20 mouse cellular contexts compared by ENCODE assay signal in the genomic region with DNA sequence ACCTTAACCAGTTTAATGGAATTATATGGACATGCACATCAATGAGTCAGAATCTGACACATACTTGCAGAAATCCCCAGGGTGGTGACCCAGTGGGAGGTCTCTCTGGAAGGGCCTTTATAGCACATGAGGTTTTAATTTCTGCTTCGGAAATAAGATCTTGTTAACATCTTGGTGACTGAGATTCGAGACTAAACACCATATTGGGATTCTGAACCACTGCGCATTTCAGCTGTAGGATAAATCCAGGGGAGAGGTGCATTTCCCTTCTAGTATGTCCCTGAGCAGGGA. TPM values are rescaled to one million over a fixed set of nuclear protein-coding genes. Genes with fewer than 3 reads are reported as not detected.
A peak's percentile ranks its signal among the peaks of the same experiment; 100 is the strongest.
DNase-seq lines count a peak whose midpoint lies in the region; ATAC-seq and TF ChIP-seq lines count a peak whose summit lies in the region.
"Had no signal": no experiment of that assay in that cellular context is flagged by ENCODE, and none has a peak within 500 bp of the region (broad histone marks: within the 10 kb centered on the region; RNA-seq: fewer than 3 reads in every experiment).

No protein-coding gene starts in this region.

- DNase-seq in heart, embryonic 10.5 days (ENCODE audit: low spot score): no peak
- DNase-seq in MN1 (ENCODE audit: low spot score): peak; percentile 37
- DNase-seq in limb, embryonic 14.5 days (ENCODE audit: low spot score): peak; percentile 52
- DNase-seq in adrenal gland, postnatal 14 days: no peak
- DNase-seq in cerebellum, adult 9-11 months: no peak
- DNase-seq: B cell, adult 2 months; cerebellum, postnatal 25 days; heart, postnatal 10 days; lung, adult 18-20 months; thymus, postnatal 4 days had no signal

- H3K9me3 ChIP-seq in heart, embryonic 13.5 days: no peaks in the 10 kb centered on the region
- H3K9me3 ChIP-seq in heart, embryonic 10.5 days: no peaks in the 10 kb centered on the region
- no peaks in the 10 kb centered on the region for H3K9me3 ChIP-seq in embryonic facial prominence, embryonic 12.5 days
- H3K9me3 ChIP-seq in limb, embryonic 14.5 days (ENCODE audit: control insufficient read depth, low read length): no peaks in the 10 kb centered on the region
- H3K9me3 ChIP-seq: forebrain, embryonic 13.5 days; hindbrain, embryonic 15.5 days; midbrain, embryonic 10.5 days; neural tube, embryonic 15.5 days had no signal

- H3K27ac ChIP-seq in heart, embryonic 13.5 days (replicated peaks): no peak overlapping the region
- no peak overlapping the region for H3K27ac ChIP-seq in heart, embryonic 10.5 days
- H3K27ac ChIP-seq in embryonic facial prominence, embryonic 12.5 days: no peak overlapping the region
- no peak overlapping the region for H3K27ac ChIP-seq in limb, embryonic 14.5 days (replicated peaks; ENCODE audit: low read depth, low read length)
- H3K27ac ChIP-seq: forebrain, embryonic 13.5 days; hindbrain, embryonic 15.5 days; kidney, postnatal 0 days; midbrain, embryonic 10.5 days; neural tube, embryonic 15.5 days had no signal

- WGBS in heart, embryonic 13.5 days: 83% methylated on average over 3 of the region's 3 CpGs
- WGBS in heart, embryonic 10.5 days: 87% methylated on average over 3 of the region's 3 CpGs
- 27% methylated on average over 3 of the region's 3 CpGs for WGBS in embryonic facial prominence, embryonic 12.5 days
- 31% methylated on average over 3 of the region's 3 CpGs for WGBS in limb, embryonic 14.5 days

- H3K27me3 ChIP-seq in heart, embryonic 13.5 days (replicated peaks): no peaks in the 10 kb centered on the region
- H3K27me3 ChIP-seq in heart, embryonic 10.5 days (ENCODE audit: insufficient read depth, poor library complexity, severe bottlenecking): no peaks in the 10 kb centered on the region
- no peaks in the 10 kb centered on the region; the same call in 1 of the 2 replicates for H3K27me3 ChIP-seq in embryonic facial prominence, embryonic 12.5 days
- H3K27me3 ChIP-seq in limb, embryonic 14.5 days (ENCODE audit: control insufficient read depth, insufficient read depth, low read length): no peaks in the 10 kb centered on the region
- H3K27me3 ChIP-seq: forebrain, embryonic 13.5 days; hindbrain, embryonic 15.5 days; neural tube, embryonic 15.5 days had no signal

- H3K4me1 ChIP-seq in heart, embryonic 13.5 days: peaks cover 5% of the 10 kb centered on the region
- H3K4me1 ChIP-seq in heart, embryonic 10.5 days: peaks cover 7% of the 10 kb centered on the region; the same call in 1 of the 2 replicates
- H3K4me1 ChIP-seq in embryonic facial prominence, embryonic 12.5 days: no peaks in the 10 kb centered on the region
- H3K4me1 ChIP-seq in limb, embryonic 14.5 days (ENCODE audit: control insufficient read depth, insufficient read depth, low read length): peaks cover 8% of the 10 kb centered on the region
- H3K4me1 ChIP-seq: forebrain, embryonic 13.5 days; hindbrain, embryonic 15.5 days; midbrain, embryonic 10.5 days; neural tube, embryonic 15.5 days had no signal

- H3K4me2 ChIP-seq in heart, embryonic 13.5 days: peak overlapping the region; percentile 63
- no peak overlapping the region for H3K4me2 ChIP-seq in embryonic facial prominence, embryonic 12.5 days (replicated peaks)
- no peak overlapping the region for H3K4me2 ChIP-seq in limb, embryonic 14.5 days (replicated peaks; ENCODE audit: low read depth, low read length, severe bottlenecking)
- H3K4me2 ChIP-seq: forebrain, embryonic 13.5 days; hindbrain, embryonic 15.5 days; neural tube, embryonic 15.5 days had no signal

- H3K9ac ChIP-seq in heart, embryonic 13.5 days: no peak overlapping the region
- H3K9ac ChIP-seq in embryonic facial prominence, embryonic 12.5 days: no peak overlapping the region
- no peak overlapping the region for H3K9ac ChIP-seq in limb, embryonic 14.5 days (ENCODE audit: low read depth, low read length, severe bottlenecking)
- H3K9ac ChIP-seq: forebrain, embryonic 13.5 days; hindbrain, embryonic 15.5 days; neural tube, embryonic 15.5 days had no signal

- peaks cover 48% of the 10 kb centered on the region for H3K36me3 ChIP-seq in heart, embryonic 13.5 days
- H3K36me3 ChIP-seq in heart, embryonic 10.5 days: peaks cover 20% of the 10 kb centered on the region; the same call in 1 of the 2 replicates
- no peaks in the 10 kb centered on the region for H3K36me3 ChIP-seq in embryonic facial prominence, embryonic 12.5 days
- no peaks in the 10 kb centered on the region; the same call in 1 of the 2 replicates for H3K36me3 ChIP-seq in limb, embryonic 14.5 days (ENCODE audit: control insufficient read depth, insufficient read depth, low read length)
- H3K36me3 ChIP-seq: midbrain, embryonic 10.5 days had no signal

- H3K4me3 ChIP-seq in heart, embryonic 13.5 days: no peak overlapping the region
- no peak overlapping the region for H3K4me3 ChIP-seq in heart, embryonic 10.5 days
- H3K4me3 ChIP-seq in embryonic facial prominence, embryonic 12.5 days: no peak overlapping the region
- H3K4me3 ChIP-seq in limb, embryonic 14.5 days (replicated peaks; ENCODE audit: low read length): no peak overlapping the region
- H3K4me3 ChIP-seq: forebrain, embryonic 13.5 days; hindbrain, embryonic 15.5 days; midbrain, embryonic 10.5 days; neural tube, embryonic 15.5 days had no signal

- no peak for TF ChIP-seq POLR2A in limb, embryonic 14.5 days (IDR thresholded peaks at IDR 0.05; ENCODE audit: borderline replicate concordance, extremely low read depth, insufficient read depth, insufficient read length)

- no peak for ATAC-seq in heart, embryonic 13.5 days (ENCODE audit: extremely low read depth, insufficient number of reproducible peaks, low FRiP score, low TSS enrichment)
- 0 out of 2 replicates have a peak, but pooled peaks have one; percentile 60 for ATAC-seq in embryonic facial prominence, embryonic 12.5 days (ENCODE audit: insufficient number of reproducible peaks, insufficient read depth, low FRiP score, low TSS enrichment)
- ATAC-seq in limb, embryonic 14.5 days (ENCODE audit: low FRiP score, low read depth): peak; percentile 80
- ATAC-seq: forebrain, embryonic 13.5 days; intestine, postnatal 0 days had no signal

RNA-seq across cellular contexts. Expression of gene Gm10097, which starts 1.9 kb away (rescaled TPM):
- polyA plus RNA-seq in heart, embryonic 13.5 days (2015; fragmentation: Nextera tagmentation; extraction: Ambion mirVana): 0.53 and 0.82 TPM in 2 replicates
- 0.18 and 0.25 TPM in 2 replicates for polyA plus RNA-seq in heart, embryonic 10.5 days (2016; fragmentation: Nextera tagmentation; extraction: Ambion mirVana)
- 0.17 and 0.20 TPM in 2 replicates for polyA plus RNA-seq in embryonic facial prominence, embryonic 12.5 days (2016; fragmentation: Nextera tagmentation; extraction: Ambion mirVana)
- 0.04 and 0.09 TPM in 2 replicates for polyA plus RNA-seq in limb, embryonic 14.5 days (2012; rRNA removed)
- 0.14 and 0.39 TPM in 2 replicates for polyA plus RNA-seq in limb, embryonic 14.5 days (2014; fragmentation: Nextera tagmentation; extraction: Ambion mirVana)
- not detected in 2 replicates for total RNA-seq in adrenal gland, postnatal 14 days (2021)
- total RNA-seq: liver, adult 2 months had no signal
- polyA plus RNA-seq: kidney, postnatal 0 days; liver, adult 2 months; midbrain, embryonic 10.5 days; testis, adult 2 months had no signal

Comparison
In these comparisons a context has a peak if more than half of its experiments do, and no peak if none do; other contexts are left out.
1. DNase-seq: peak in MN1 (single experiment) and limb, embryonic 14.5 days (single experiment); none in heart, embryonic 10.5 days (single experiment), adrenal gland, postnatal 14 days (single experiment) and cerebellum, adult 9-11 months (single experiment).